Mouse (Mus musculus): Measurements from ENCODE around the gene Scamp1. TPM values are rescaled to one million over a fixed set of nuclear protein-coding genes. Genes with fewer than 3 reads are reported as not detected.

The Scamp1 gene
- total RNA-seq, 2 experiments from 2014 or later, result 31.8 to 32.2 TPM

GRCm38 (mm10) chr13:94224717-94225705, 60.6 kb downstream of the Scamp1 start:
- no peak for DNase-seq

- DNase-seq, result no peak
Measured at GRCm38 (mm10) chr13:94223609-94224008, 62.0 kb downstream of the Scamp1 start.

DNA sequence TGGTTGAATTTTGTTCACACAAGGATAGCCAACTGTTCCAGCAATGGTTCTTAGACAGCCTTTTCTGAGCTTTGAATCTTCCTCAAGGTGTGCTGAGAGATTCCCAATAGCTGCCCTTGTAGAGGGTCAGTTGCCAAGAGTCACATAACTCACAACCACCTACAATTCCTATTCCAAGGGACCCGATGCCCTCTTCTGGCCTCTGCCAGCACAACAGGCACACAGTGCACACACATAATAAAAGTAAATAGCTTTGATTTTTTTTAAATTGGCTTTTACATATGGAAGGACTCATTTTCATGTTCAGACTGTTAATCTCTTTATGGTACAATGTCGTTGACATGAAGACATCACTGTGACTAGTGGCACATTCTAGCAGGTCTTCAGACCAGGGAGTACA, 72.9 kb downstream of the Scamp1 start:
- no peak for DNase-seq

- DNase-seq, result no peak
Measured at GRCm38 (mm10) chr13:94212179-94212578, 73.5 kb downstream of the Scamp1 start.

DNA sequence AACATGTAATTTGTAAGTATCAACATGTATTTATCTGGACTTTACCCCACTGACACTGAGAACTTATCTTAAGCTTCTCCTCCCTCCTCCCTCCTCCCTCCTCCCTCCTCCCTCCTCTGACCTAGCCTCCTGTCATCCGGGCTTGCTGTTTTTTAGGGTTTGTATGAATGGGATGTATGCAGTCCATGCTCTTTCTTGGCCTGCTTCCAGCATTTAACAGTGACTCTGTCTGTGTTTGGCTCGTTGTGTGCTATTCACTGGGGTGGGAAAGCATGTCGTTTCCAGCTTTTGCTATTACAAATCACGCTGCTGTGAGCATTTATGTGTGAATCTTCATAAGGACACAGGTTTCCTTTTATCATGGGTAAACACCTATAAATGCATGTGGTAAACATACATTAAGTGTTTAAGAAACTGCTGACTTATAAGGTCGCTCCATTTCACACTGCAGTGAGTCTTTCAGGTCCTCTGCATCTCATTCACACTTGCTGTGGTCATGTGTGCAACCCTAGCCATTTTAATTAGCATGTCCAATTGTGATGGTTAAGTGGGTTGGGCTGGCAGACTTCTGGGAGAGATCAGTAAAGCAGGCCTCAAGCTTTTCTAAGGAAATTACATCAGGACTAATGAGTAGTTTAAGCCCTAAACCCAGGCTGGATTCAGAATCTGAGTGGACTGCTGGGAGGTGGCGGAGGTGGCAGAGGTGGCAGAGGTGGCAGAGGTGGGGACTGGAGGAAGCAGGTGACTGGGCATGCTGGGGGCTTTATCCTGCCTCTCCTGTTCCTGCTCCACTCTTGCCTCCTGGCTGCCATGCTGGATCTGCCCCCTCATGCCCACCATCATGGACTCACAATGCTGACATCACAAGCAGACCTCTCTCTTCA, 74.2 kb downstream of the Scamp1 start:
- no peak for DNase-seq

GRCm38 (mm10) chr13:94208892-94209291, 76.8 kb downstream of the Scamp1 start:
- no peak for DNase-seq

DNA sequence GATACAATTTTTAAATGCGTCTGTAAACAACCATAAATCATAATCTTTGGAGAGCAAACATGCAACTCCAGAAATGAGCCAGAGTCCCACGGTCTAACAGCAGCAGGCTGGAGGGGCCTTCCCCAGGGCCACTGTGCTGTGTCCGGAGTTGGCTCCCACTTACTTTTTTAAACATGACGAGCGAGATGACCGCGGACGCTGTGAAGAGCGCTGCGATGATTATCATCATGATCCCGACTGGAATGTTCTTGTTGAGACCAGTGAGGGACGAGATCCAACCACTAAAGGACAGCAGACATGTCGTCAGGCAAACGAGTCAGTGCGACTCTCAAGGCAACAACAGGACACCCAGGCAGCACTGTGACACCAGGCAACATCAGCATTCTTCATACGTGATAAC, 77.7 kb downstream of the Scamp1 start:
- DNase-seq, result no peak

DNA sequence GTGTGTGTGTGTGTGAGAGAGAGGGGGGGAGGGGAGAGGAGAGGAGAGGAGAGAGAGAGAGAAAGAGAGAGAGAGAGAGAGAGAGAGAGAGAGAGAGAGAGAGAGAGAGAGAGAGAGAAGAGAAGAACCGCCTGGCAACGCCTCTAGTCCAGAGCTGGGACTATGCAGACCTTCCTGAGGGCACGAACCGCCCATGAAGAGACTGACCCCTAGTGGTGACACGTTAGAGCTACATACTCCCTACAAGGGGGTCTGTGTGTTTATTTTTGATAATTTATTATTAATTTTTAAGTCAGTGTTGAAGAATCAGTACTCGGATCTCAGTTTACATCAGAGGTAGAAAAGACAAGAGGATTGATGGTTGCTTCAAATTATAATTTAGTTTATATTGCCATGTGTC, 80.4 kb downstream of the Scamp1 start:
- peak; percentile 56 to 67 for DNase-seq

DNA sequence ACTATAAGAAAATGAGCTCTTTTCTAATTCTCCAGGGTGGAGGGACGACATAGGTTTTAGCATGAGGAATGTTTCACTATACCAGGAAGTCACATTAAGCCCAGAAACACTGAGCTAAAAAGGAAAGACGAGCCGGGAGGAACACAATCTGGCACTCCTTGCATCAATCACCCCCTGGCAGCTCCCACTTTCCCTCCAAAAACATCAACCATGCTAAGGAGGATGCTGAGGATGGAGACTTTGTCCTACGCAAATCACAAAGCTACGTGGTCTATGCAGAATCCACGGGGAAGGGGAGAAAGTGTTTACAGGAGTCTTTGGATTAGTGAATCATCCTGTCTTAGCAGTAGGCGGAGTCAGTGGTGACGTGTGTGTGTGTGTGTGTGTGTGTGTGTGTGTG, 85.8 kb downstream of the Scamp1 start:
- DNase-seq, result no peak

GRCm38 (mm10) chr13:94198616-94199015, 87.0 kb downstream of the Scamp1 start:
- DNase-seq, result no peak

DNA sequence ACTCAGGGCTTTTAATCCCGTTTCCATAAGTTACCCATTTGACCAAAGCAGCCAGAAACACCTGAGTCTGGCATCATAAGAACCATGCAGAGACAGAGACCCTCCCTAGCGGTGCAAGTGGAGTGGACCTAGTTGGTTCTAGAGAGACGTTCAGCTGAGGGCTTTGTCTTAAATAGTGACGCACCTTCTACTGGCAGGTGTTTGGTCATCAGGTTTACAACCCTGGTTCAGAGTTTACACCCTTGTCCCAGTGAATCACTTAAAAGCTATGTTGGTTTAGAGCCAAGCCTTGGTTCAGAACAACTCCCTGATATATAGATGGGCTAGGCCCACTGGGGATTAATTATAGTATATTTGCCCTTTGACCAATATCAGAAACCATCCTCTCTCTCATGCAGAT, 92.4 kb downstream of the Scamp1 start:
- DNase-seq, result no peak

DNA sequence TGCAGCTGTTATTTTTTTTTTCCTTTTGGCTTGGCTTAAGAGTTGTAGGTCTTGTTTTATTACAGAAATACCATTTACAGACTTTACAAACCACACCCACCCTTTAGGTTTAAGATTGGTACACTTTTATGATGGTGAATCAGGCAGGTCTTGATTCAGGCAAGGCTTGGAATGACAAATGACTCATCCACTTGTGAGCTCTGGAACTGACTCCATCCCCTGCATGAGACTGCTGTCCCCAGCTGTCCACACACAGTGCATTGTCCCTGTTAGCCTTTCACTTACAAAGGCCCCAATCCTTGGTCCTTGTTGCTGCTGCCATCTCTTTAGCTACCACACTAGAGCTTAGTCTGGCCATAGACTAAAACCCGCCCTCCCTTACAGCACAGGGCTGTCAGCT, 95.3 kb downstream of the Scamp1 start:
- no peak for DNase-seq

- DNase-seq, result no peak
Measured at GRCm38 (mm10) chr13:94188200-94189086, 97.2 kb downstream of the Scamp1 start.

- DNase-seq, result no peak
Measured at GRCm38 (mm10) chr13:94185631-94186030, 100.0 kb downstream of the Scamp1 start.

DNA sequence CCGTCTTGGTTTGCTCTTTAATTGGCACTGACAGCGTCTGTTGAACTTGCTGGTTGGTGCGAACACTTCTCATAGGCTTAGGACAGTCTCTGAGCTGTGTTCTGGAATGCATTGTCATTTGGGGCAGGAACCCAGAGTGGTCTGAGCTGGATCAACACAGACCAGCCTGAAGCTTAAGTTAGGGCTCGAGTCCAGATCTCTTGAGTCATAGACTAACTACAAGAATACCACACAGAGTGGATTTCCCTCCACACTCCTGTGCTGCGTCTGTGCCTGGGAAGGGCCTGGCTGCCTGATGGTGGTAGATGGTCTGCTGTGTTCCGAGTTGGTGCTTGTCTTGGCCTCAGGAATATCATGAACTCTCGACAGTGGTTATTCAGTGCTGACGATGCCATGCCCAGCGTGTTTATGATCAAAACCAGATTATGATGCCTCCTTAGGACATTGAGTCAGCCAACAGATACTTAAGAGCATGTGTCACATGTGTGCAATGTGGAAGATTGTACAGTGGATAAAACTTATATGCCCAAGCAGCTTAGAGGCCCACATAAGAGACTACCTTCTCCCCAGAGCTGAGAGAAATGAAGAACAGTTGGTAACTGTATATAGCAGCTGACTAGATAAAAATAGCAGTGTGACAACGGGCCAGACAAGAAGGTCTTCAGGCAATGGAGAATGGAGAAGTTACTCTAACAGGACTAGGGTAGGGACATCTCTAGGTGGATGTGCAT, 100.8 kb downstream of the Scamp1 start:
- no peak for DNase-seq

DNA sequence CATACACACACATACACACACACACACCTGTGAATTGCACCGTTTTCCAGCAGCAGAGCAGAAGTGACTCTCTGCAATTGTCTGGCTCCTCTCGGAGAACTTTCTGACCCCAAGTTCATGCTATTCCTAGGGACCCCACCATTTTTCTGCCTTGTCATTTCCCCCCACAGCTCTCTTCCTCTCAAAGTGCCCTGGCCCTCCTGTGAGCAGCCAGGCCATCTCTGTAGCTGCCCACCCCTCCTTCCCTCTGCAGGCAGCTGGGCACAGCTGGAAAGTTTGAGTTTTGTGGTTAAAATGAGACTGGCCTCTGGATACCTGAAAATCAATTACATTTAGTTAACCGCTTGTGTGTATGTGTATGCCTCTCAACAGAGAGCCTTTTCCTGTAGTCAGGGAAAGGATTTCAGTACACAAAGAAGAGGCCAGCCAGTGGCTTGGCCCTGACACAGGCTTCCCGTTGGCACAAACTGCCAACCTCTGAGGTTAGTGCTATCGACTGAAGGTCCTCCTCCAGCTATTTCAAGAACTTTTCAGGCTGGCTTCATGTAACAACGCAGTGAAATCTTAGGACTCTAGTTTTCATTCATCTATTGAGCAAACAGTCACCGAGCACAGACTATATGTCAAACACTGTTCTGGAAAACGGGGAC, 102.2 kb downstream of the Scamp1 start:
- peak in 1 of 2 experiments; percentile 19 for DNase-seq

- DNase-seq, result no peak
Measured at GRCm38 (mm10) chr13:94182026-94182425, 103.6 kb downstream of the Scamp1 start.

GRCm38 (mm10) chr13:94180477-94181420, 104.9 kb downstream of the Scamp1 start:
- peak; percentile 52 to 67 for DNase-seq

GRCm38 (mm10) chr13:94178401-94179040, 107.1 kb downstream of the Scamp1 start:
- DNase-seq, result peak; percentile 65 to 69
